Mouse (Mus musculus) midbrain, embryonic 10.5 days (tissue): Measurements from ENCODE around the gene Usp7. TPM values are rescaled to one million over a fixed set of nuclear protein-coding genes. Genes with fewer than 3 reads are reported as not detected.

ENCODE experiments used
- DNase-seq: peaks from one replicate; pipeline ENCODE4 v3.0.0-alpha.2; 2017; ENCODE audit warnings: low spot score
- H3K27ac ChIP-seq: fragments of 300-500 bp; sonication (generic); replicated peaks from 2 replicates; pipeline ENCODE4 v1.5.1; 2016; ENCODE audit warnings: mild to moderate bottlenecking
- H3K27me3 ChIP-seq: fragments of 300-500 bp; sonication (generic); 2 replicates; pipeline ENCODE4 v1.6.1; 2016; ENCODE audit warnings: low read depth, mild to moderate bottlenecking; ENCODE audit not compliant: poor library complexity, severe bottlenecking
- H3K36me3 ChIP-seq: fragments of 300-500 bp; sonication (generic); 2 replicates; pipeline ENCODE4 v1.6.1; 2016; ENCODE audit warnings: mild to moderate bottlenecking, moderate library complexity
- H3K4me1 ChIP-seq: fragments of 300-500 bp; sonication (generic); 2 replicates; pipeline ENCODE4 v1.6.1; 2016
- H3K4me3 ChIP-seq: fragments of 300-500 bp; sonication (generic); 2 replicates; pipeline ENCODE4 v1.5.1; 2016; ENCODE audit warnings: mild to moderate bottlenecking, moderate library complexity
- H3K9me3 ChIP-seq: fragments of 300-500 bp; sonication (generic); replicated peaks from 2 replicates; pipeline ENCODE4 v1.6.1; 2016; ENCODE audit warnings: mild to moderate bottlenecking
- WGBS: fragments of 180-500 bp; shearing (Covaris S2); methylation state at CpG from one replicate; pipeline ENCODE4 v1.1.7; 2016; 5-methylcytosine and 5-hydroxymethylcytosine counted together
- polyA plus RNA-seq: library from polyadenylated mRNA; unstranded; fragments of >200 nt; fragmentation: Nextera tagmentation; extraction: Ambion mirVana; gene quantifications from 2 replicates; pipeline ENCODE4 v1.2.1, GENCODE M21; 2016

Gene Usp7
- polyA plus RNA-seq, 1 experiment from 2014 or later = 28.1 TPM

DNA sequence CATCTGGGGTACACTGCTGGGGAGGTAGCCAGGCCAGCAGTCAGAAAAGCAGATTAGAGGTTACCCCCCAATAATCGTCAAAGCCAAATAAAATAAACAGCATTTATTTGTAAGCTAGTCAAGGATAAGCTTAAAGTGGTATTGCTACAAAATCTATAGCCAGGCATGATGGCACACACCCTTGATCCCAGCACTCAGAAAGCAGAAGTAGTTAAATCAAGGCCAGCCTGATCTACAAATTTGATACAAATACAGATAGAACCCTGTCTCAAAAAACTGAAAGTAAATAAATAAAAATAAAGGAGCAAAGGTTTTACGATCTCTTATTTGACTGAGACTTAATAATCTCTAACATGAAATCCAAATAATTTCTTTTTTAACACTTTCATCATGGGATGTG, 66.3 kb downstream of the Usp7 start:
- no peak overlapping the region for H3K27ac ChIP-seq
- no peak for DNase-seq
- no peaks in the 10 kb centered on the region for H3K27me3 ChIP-seq
- H3K36me3 ChIP-seq = 0 out of 2 replicates have a peak, but pooled peaks cover 10% of the 10 kb centered on the region
- H3K4me3 ChIP-seq = no peak overlapping the region
- WGBS = 95% methylated on average over 2 of the region's 2 CpGs
- H3K9me3 ChIP-seq = no peaks in the 10 kb centered on the region
- H3K4me1 ChIP-seq = peaks cover 24% of the 10 kb centered on the region; the same call in 1 of the 2 replicates

DNA sequence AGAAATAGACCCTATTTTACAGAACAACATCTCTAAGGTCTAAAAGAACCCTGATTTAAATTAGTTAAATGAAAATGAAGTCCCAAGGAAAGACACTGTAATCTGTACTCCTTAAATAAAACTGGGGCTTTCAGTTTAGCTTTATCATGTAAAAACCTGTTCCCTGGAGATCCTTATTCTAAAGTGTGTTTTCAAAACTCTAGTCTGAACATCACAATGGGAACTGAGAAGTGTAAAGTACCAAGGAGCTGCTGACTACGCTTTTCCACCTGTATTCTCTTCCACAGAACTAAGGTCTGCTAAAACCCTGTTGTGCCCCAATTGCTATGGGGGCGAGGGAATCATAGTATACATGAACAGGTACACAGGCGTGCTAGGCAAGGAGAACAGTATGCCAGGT, 68.1 kb downstream of the Usp7 start:
- Histone ChIP-seq H3K9me3 (no peaks in the 10 kb centered on the region), H3K36me3 (0 out of 2 replicates have a peak, but pooled peaks cover 10% of the 10 kb centered on the region), H3K4me3 (no peak overlapping the region), H3K27me3 (no peaks in the 10 kb centered on the region), H3K27ac (no peak overlapping the region), H3K4me1 (peaks cover 11% of the 10 kb centered on the region; the same call in 1 of the 2 replicates)
- no peak for DNase-seq
- WGBS = 89% methylated on average over 3 of the region's 3 CpGs

DNA sequence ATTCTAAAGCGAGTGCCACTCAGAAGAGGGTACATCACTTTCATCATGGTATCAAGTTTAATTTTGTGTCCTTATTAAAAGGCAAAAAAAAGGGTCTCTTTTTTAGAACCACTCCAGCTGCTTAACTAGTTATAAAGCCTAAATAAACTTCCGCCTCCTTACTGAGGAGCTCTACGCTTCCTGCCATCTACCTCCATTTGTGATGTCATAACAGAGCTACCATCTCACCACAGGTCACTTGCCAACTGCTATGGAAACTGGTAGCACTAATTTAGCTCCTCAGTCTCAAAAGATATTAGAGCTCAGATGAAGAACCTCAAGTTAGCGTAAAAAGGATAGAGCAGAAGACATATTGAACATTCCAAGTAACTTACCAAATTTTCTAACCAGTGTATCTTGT, 71.7 kb downstream of the Usp7 start:
- H3K4me3 ChIP-seq = no peak overlapping the region
- H3K9me3 ChIP-seq = no peaks in the 10 kb centered on the region
- DNase-seq = no peak
- 0 out of 2 replicates have a peak, but pooled peaks cover 2% of the 10 kb centered on the region for H3K4me1 ChIP-seq
- WGBS = 89% methylated on average over 4 of the region's 4 CpGs
- no peak overlapping the region for H3K27ac ChIP-seq
- H3K27me3 ChIP-seq = no peaks in the 10 kb centered on the region
- H3K36me3 ChIP-seq = peaks cover 15% of the 10 kb centered on the region

DNA sequence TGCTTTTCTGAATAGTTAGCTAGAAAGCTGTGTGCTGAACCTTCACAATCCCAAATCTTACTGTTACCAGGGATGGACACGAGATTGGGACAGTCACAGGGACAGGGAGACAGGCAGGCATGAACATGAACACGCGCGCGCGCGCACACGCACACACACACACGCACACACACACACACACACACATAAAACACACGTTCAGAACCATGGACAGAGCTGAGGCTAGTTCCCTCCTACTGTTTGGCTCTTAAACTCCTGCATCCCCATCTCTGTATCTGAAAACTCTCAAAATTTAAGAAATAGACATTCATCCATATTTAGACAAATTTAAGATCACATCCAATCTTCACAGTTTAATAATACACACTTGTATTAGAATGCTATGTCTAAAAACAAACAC, 74.4 kb downstream of the Usp7 start:
- Histone ChIP-seq H3K9me3 (no peaks in the 10 kb centered on the region), H3K27me3 (no peaks in the 10 kb centered on the region), H3K27ac (no peak overlapping the region), H3K36me3 (peaks cover 42% of the 10 kb centered on the region), H3K4me1 (0 out of 2 replicates have a peak, but pooled peaks cover 2% of the 10 kb centered on the region), H3K4me3 (no peak overlapping the region)
- DNase-seq = no peak
- WGBS = 93% methylated on average over 10 of the region's 10 CpGs

DNA sequence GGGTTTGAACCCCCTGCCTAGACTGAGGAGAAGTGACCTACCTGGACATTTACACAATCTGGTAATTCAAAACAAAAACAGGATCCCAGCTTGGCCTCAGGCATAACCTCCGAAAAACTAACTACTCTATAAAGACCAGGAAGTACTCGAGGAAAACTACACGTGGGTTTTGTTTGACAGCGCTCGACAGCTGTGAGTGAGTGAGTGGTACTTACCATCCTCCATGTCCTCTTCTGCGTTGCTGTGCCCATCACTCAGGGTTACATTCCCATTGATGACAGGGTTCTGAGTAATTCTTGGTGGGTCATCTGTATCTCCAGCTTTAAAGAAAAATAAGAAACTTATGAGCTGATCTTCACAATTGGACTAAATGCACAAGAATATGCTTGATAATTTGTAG, 75.8 kb downstream of the Usp7 start:
- Histone ChIP-seq H3K27ac (no peak overlapping the region), H3K9me3 (no peaks in the 10 kb centered on the region), H3K4me3 (no peak overlapping the region), H3K36me3 (peaks cover 52% of the 10 kb centered on the region), H3K4me1 (0 out of 2 replicates have a peak, but pooled peaks cover 2% of the 10 kb centered on the region), H3K27me3 (no peaks in the 10 kb centered on the region)
- WGBS = 88% methylated on average over 6 of the region's 6 CpGs
- no peak for DNase-seq

DNA sequence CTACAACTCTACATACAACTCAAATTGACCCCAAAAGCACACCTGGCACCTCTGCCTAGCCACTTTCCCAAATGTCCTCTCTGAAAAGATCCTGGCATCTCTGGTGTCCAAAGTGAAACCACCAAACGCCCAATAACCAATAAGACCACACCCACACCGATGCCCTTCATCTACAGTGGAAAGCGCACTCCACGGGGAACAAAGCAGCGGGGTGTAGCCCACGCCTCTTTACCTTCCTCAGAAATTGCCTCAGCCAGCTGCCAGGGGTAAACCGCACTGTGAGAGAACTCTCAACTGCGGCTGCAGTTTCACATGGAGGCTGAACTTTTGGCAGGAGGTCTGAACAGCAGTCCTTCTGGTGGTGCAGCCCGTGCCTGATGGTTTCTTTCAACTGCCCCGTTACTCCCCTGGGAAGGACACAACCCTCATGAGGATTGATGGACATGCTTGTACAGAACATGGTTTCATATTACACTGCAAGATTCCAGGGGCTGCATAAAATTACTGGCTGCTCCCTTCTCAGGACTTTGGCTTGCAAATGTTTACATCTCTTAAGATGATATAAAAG, 76.5 kb downstream of the Usp7 start:
- Histone ChIP-seq H3K27ac (no peak overlapping the region), H3K27me3 (no peaks in the 10 kb centered on the region), H3K4me1 (0 out of 2 replicates have a peak, but pooled peaks cover 2% of the 10 kb centered on the region), H3K36me3 (peaks cover 59% of the 10 kb centered on the region), H3K9me3 (no peaks in the 10 kb centered on the region), H3K4me3 (no peak overlapping the region)
- no peak for DNase-seq
- WGBS = 88% methylated on average over 10 of the region's 10 CpGs

DNA sequence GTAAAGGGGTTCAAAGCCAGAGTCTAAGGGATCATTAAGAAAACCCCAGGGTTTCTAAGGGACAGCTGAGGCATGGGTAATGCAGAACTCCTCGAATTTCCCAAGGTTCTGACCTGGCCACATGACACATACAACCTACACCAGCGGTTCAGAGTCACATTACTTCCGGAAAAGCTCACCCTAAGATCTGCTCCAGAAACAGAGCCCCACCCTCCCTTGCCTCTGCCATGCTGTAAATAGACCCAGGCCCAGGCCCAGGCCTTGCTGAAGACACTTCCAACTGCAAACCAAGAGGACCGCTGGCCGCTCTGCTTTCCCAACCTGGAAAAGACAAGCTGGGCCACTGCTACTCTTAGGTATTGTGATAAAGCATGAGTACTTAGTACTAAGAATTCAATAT, 77.3 kb downstream of the Usp7 start:
- Histone ChIP-seq H3K36me3 (peaks cover 67% of the 10 kb centered on the region), H3K9me3 (no peaks in the 10 kb centered on the region), H3K27me3 (no peaks in the 10 kb centered on the region), H3K4me1 (0 out of 2 replicates have a peak, but pooled peaks cover 2% of the 10 kb centered on the region), H3K4me3 (no peak overlapping the region), H3K27ac (no peak overlapping the region)
- WGBS = 97% methylated on average over 5 of the region's 5 CpGs
- no peak for DNase-seq

DNA sequence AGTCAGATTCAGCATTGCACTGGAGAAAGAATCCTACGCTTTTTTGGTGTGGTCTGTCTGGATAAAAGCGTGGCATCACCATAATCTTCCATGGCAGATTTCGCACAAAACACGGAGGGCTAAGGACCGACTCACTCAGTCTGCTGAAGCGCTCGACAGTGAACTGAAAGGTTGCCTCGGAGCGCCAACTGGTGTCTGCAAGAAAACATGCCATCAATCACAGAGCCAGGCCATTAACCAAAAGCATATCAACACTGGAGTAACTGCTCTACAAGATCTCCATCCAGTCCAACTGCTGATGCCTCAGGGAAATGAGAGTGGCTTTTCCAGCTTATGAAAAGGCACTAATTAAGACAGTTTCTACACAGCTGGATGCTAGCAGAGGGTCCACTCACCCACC, 80.1 kb downstream of the Usp7 start:
- no peak overlapping the region for H3K4me3 ChIP-seq
- H3K27ac ChIP-seq = no peak overlapping the region
- no peaks in the 10 kb centered on the region for H3K4me1 ChIP-seq
- 92% methylated on average over 9 of the region's 9 CpGs for WGBS
- peaks cover 95% of the 10 kb centered on the region for H3K36me3 ChIP-seq
- DNase-seq = no peak
- no peaks in the 10 kb centered on the region for H3K27me3 ChIP-seq
- H3K9me3 ChIP-seq = no peaks in the 10 kb centered on the region

DNA sequence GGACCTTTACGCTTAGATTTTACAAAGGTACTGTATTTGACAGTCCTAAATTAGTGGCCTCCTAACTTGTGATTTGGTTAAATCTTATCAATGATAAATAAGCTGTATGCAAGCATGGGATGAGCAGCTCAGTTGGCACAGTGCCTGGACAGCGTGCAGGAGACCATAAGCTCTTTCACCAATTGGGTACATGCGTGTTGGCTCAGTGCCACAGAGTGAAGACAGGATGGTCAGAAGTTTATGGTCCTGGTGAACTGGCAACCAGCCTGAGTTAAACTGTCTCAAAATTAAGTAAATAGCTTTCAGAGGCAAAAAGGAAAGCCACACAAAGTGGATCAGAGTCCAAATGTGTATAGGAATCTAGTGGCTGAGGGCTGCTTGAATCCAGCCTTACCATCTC, 91.5 kb downstream of the Usp7 start:
- H3K4me3 ChIP-seq = no peak overlapping the region
- no peak for DNase-seq
- 96% methylated on average over 3 of the region's 3 CpGs for WGBS
- no peaks in the 10 kb centered on the region for H3K4me1 ChIP-seq
- peaks cover 100% of the 10 kb centered on the region for H3K36me3 ChIP-seq
- H3K27me3 ChIP-seq = no peaks in the 10 kb centered on the region
- H3K27ac ChIP-seq = no peak overlapping the region
- no peaks in the 10 kb centered on the region for H3K9me3 ChIP-seq

DNA sequence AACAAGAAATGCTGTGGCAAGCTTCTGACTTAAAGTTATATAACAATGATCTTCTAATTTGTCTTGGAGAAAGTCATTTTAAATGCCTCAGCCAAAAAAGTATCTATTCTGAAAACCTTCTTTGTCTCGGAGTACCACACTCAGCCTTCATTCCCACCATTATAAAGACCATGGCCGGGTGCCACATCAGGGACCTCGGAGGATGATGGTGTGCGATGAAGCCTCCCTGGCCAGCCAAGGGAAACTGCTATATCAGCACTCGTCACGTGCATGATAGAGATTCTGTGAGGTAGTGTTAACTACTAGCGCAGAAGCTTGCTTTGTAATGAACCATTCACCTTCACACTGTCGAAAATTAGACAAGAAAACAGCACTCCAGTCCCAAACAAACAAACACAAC, 92.6 kb downstream of the Usp7 start:
- H3K4me1 ChIP-seq = no peaks in the 10 kb centered on the region
- DNase-seq = no peak
- no peak overlapping the region for H3K27ac ChIP-seq
- no peaks in the 10 kb centered on the region for H3K9me3 ChIP-seq
- H3K4me3 ChIP-seq = no peak overlapping the region
- H3K27me3 ChIP-seq = no peaks in the 10 kb centered on the region
- 92% methylated on average over 8 of the region's 8 CpGs for whole genome bisulfite sequencing
- peaks cover 100% of the 10 kb centered on the region for H3K36me3 ChIP-seq

DNA sequence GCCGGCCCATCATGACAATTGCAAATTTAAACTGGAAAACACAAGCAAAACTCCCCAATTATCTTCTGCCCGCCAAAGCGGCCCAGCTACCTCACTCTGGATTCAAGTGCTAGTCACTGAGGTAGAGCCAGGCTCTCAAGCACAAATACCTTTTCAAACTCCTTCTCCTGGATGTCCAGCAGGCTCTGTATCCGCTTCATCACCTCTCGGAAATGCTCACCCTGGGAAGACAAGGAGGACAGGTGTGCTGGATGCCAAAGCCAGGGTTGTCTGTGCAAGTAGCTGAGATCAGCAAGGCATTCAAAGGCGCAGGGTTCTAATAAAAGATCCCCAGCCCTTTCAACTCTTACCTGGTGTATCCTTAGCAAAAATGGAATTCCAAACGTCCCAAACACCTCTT, 100.9 kb downstream of the Usp7 start:
- Histone ChIP-seq H3K36me3 (peaks cover 98% of the 10 kb centered on the region), H3K27me3 (no peaks in the 10 kb centered on the region)

DNA sequence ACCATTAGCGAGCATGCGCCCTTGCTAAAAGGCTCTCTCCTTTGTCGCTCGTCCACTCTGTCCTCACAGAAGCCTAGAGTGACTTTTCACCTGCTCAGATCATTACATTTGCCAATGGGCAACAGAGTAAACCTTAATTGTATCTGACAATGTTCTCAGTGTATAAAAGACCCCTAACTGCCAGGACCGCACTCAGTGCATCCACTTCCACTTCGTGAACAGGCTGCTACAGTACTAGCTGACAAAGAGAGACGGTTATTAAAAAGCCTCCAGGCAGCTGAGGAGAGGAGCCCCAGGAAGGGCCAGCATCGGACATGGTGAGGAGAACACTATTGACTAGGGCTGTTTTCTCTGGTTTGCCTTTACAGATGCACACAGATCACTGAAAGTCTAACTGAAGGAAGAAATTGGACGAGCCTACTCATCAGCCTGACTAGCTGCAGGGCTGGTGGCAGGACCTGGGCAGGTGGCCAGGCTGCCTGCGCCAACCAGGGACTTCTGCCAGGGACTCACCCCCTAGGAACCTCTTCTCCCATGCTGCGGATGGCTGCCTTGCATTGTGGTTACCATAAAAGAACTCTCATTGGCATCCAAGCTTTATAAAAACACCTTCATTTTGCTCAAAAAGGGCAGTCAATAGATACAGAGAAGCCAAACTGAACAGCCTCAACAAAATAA, 102.0 kb downstream of the Usp7 start:
- DNase-seq = no peak
- WGBS = 96% methylated on average over 11 of the region's 11 CpGs
- H3K36me3 ChIP-seq = peaks cover 94% of the 10 kb centered on the region

More for the DNA sequence above, 100.9 kb downstream of the Usp7 start:
- Histone ChIP-seq H3K27ac (no peak overlapping the region), H3K4me1 (no peaks in the 10 kb centered on the region), H3K4me3 (no peak overlapping the region), H3K9me3 (no peaks in the 10 kb centered on the region)
- 96% methylated on average over 7 of the region's 7 CpGs for WGBS
- no peak for DNase-seq

DNA sequence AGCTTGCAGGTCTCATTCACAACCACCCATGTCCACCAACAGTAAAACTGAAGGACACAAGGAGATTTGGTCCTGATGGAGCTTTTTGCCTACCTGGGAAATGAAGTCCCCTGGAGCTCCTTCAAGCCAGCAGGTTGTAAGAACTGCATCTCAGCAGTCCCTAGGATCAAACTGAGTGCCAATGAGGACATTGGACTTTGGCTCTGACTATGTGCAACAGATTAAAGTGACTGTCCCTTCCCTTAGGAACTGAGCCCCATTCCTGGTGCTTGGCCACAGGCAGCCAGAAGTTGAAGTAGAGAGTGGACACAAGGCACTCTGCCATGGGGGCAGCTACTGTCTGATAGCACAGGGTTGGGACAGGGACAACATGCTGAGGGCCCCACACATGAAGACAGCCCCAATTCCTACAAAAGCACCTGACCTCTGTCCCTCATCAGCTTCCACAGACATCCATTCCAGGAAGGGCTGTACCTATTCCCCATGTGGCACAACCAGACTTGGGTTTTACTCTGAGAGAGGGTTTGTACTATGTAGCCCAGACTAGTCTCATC, 104.5 kb downstream of the Usp7 start:
- Histone ChIP-seq H3K4me3 (no peak overlapping the region), H3K9me3 (no peaks in the 10 kb centered on the region), H3K4me1 (no peaks in the 10 kb centered on the region), H3K27ac (peak overlapping the region; percentile 18; the same call in 1 of the 2 replicates), H3K27me3 (no peaks in the 10 kb centered on the region), H3K36me3 (peaks cover 81% of the 10 kb centered on the region)
- DNase-seq = no peak

More for the DNA sequence above, 102.0 kb downstream of the Usp7 start:
- Histone ChIP-seq H3K4me3 (no peak overlapping the region), H3K9me3 (no peaks in the 10 kb centered on the region), H3K27me3 (no peaks in the 10 kb centered on the region), H3K27ac (no peak overlapping the region), H3K4me1 (no peaks in the 10 kb centered on the region)
